8 mouse cellular contexts compared by ENCODE assay signal in the genomic region with DNA sequence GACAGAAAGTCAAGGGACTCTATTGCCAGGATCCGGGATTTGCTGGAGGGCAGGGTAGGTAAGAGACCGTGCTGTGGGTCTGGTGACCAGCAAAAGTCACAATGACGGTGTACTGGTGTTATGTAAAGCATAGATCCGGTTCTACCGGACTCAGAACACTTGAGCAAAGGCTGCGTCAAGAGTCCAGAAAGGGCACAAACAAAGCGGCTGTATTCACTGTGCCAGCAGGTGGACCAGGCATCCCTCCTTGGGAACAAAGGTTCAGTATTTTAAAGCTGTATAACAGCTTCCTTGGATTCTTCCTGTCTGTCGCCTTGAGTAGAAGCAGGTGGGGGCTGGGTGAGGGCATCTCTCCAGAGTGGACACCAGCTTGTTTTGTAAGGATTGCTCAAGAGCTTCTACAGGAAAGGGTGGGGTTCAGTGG. TPM values are rescaled to one million over a fixed set of nuclear protein-coding genes. Genes with fewer than 3 reads are reported as not detected.
A peak's percentile ranks its signal among the peaks of the same experiment; 100 is the strongest.
DNase-seq lines count a peak whose midpoint lies in the region; ATAC-seq and TF ChIP-seq lines count a peak whose summit lies in the region.

No protein-coding gene starts in this region.

- intact Hi-C loops in heart, postnatal 36 days (cut with DNase I), result no loop called here

- 21% methylated on average over 8 of the region's 8 CpGs for WGBS in bone marrow, adult 2 months
- WGBS in liver, embryonic 14.5 days (ENCODE audit: insufficient replicate concordance), result 33% methylated on average over 8 of the region's 8 CpGs

- TF ChIP-seq POLR2A in bone marrow, adult 2 months (IDR thresholded peaks at IDR 0.05; ENCODE audit: borderline replicate concordance, control insufficient read depth, low read depth, low read length), result no peak

- H3K27ac ChIP-seq in bone marrow, adult 2 months (ENCODE audit: control insufficient read depth, insufficient read depth, low read depth, low read length, poor library complexity), result peak overlapping the region; percentile 85
- no peak overlapping the region for H3K27ac ChIP-seq in liver, embryonic 14.5 days

- no peak for TF ChIP-seq EP300 in liver, embryonic 14.5 days (IDR thresholded peaks at IDR 0.05; ENCODE audit: low read depth)

- H3K4me3 ChIP-seq in bone marrow, adult 2 months (replicated peaks; ENCODE audit: control insufficient read depth, low read depth, low read length), result no peak overlapping the region
- H3K4me3 ChIP-seq in liver, embryonic 14.5 days (ENCODE audit: insufficient read depth in 1 of 2, low read depth in 2 of 2, low read length in 2 of 2), result no peak overlapping the region

- H3K36me3 ChIP-seq in liver, embryonic 14.5 days (replicated peaks; ENCODE audit: control insufficient read depth, insufficient read depth, low read depth), result no peaks in the 10 kb centered on the region

- TF ChIP-seq CTCF in bone marrow, adult 2 months (IDR thresholded peaks at IDR 0.05; ENCODE audit: control insufficient read depth, insufficient read depth, low read length), result no peak
- TF ChIP-seq CTCF in liver, embryonic 14.5 days (IDR thresholded peaks at IDR 0.05; ENCODE audit: low read depth), result no peak

- peak overlapping the region; percentile 3 for H3K4me2 ChIP-seq in liver, embryonic 14.5 days (ENCODE audit: low read depth)

- peaks cover 12% of the 10 kb centered on the region for H3K4me1 ChIP-seq in bone marrow, adult 2 months (ENCODE audit: control insufficient read depth, insufficient read depth, low read length)
- peaks cover 11 to 36% of the 10 kb centered on the region in 2 experiments for H3K4me1 ChIP-seq in liver, embryonic 14.5 days (replicated peaks; ENCODE audit: control insufficient read depth in 2 of 2, insufficient read depth in 2 of 2, low read length in 1 of 2)

- ATAC-seq in liver, embryonic 14.5 days (ENCODE audit: insufficient read depth), result peak; percentile 36; the same call in 1 of the 2 replicates

- peak; percentile 96 for DNase-seq in 416B (ENCODE audit: low read depth)
- DNase-seq in heart, postnatal 36 days, result peak; percentile 47 to 49
- DNase-seq in liver, embryonic 14.5 days (ENCODE audit: low read depth in 3 of 3, low spot score in 3 of 3), result no peak
- DNase-seq in yolk sac, embryonic 10.5 days (ENCODE audit: low spot score), result peak; percentile 54
- DNase-seq in left cerebral cortex, adult 9 months (ENCODE audit: low spot score in 2 of 2), result no peak
- no peak for DNase-seq in cerebellum, adult 8-10 months
- no peak for DNase-seq in thymus, postnatal 0 days (ENCODE audit: low spot score)

- H3K27me3 ChIP-seq in liver, embryonic 14.5 days (ENCODE audit: control insufficient read depth, insufficient read depth, low read length), result no peaks in the 10 kb centered on the region

- H3K9me3 ChIP-seq in liver, embryonic 14.5 days (ENCODE audit: control insufficient read depth, low read length), result no peaks in the 10 kb centered on the region

- no peak overlapping the region for H3K9ac ChIP-seq in liver, embryonic 14.5 days (replicated peaks)

RNA-seq across cellular contexts. Expression of gene Rassf3, which starts 22.3 kb away (rescaled TPM):
- polyA plus RNA-seq in bone marrow, adult 2 months (2011; ENCODE audit: insufficient read depth, insufficient read length, low replicate concordance, missing spikeins), result 18.8 and 41.2 TPM in 2 replicates
- 100 to 1,000 TPM; 125 to 140 TPM for total RNA-seq in heart, postnatal 36 days (2021)
- 5.7 and 8.6 TPM in 2 replicates for polyA plus RNA-seq in liver, embryonic 14.5 days (2012; rRNA removed)
- polyA plus RNA-seq in liver, embryonic 14.5 days (2014; fragmentation: Nextera tagmentation; extraction: Ambion mirVana), result 7.9 and 10.8 TPM in 2 replicates
- polyA plus RNA-seq in thymus, postnatal 0 days (2015; fragmentation: Nextera tagmentation; extraction: Ambion mirVana), result 6.1 and 6.2 TPM in 2 replicates

Comparison
In these comparisons a context has a peak if more than half of its experiments do, and no peak if none do; other contexts are left out.
1. DNase-seq: peak in 416B (single experiment), heart, postnatal 36 days (2 of 2) and yolk sac, embryonic 10.5 days (single experiment); none in liver, embryonic 14.5 days (0 of 3), left cerebral cortex, adult 9 months (0 of 2), cerebellum, adult 8-10 months (single experiment) and thymus, postnatal 0 days (single experiment).